Mouse (Mus musculus): Measurements from ENCODE around the gene Pde4c. TPM values are rescaled to one million over a fixed set of nuclear protein-coding genes. Genes with fewer than 3 reads are reported as not detected.

Gene Pde4c
- total and polyA plus RNA-seq, 3 experiments: 2.3 to 6.5 (median 4.7) TPM

- TF ChIP-seq RCOR1 (conservative IDR thresholded peaks at IDR 0.05; ENCODE audit: low read depth, low read length): no peak
- no peak for TF ChIP-seq ELF1 (IDR thresholded peaks at IDR 0.05; ENCODE audit: low read depth, low read length)
- TF ChIP-seq HCFC1 (IDR thresholded peaks at IDR 0.05; ENCODE audit: low read depth, low read length): no peak
- no peak for TF ChIP-seq SIN3A (IDR thresholded peaks at IDR 0.05; ENCODE audit: low read length)
- TF ChIP-seq PAX5 (IDR thresholded peaks at IDR 0.05; ENCODE audit: low read length): no peak
- no peak for TF ChIP-seq E2F4 (IDR thresholded peaks at IDR 0.05; ENCODE audit: insufficient replicate concordance, low read depth, low read length)
- TF ChIP-seq CHD1 (IDR thresholded peaks at IDR 0.05; ENCODE audit: low read depth, low read length): no peak
- TF ChIP-seq MAX (IDR thresholded peaks at IDR 0.05; ENCODE audit: low read length): no peak
- no peak for TF ChIP-seq JUND (conservative IDR thresholded peaks at IDR 0.05; ENCODE audit: low read depth, low read length)
- no peak for TF ChIP-seq ETS1 (conservative IDR thresholded peaks at IDR 0.05; ENCODE audit: low read depth, low read length)
- TF ChIP-seq MAZ (IDR thresholded peaks at IDR 0.05; ENCODE audit: low read depth, low read length): no peak
- TF ChIP-seq USF2 (conservative IDR thresholded peaks at IDR 0.05; ENCODE audit: low read depth, low read length): no peak
- TF ChIP-seq MEF2A (IDR thresholded peaks at IDR 0.05; ENCODE audit: borderline replicate concordance, low read depth, low read length): no peak
- TF ChIP-seq KAT2A (IDR thresholded peaks at IDR 0.05; ENCODE audit: insufficient replicate concordance, low read length): no peak
- no peak for TF ChIP-seq USF1 (IDR thresholded peaks at IDR 0.05; ENCODE audit: low read depth, low read length)
- dilution Hi-C loops (cut with MboI; ENCODE audit: extremely low pct_ligation_motif_present, extremely low pct_unique_long_range_greater_than_20kb, low sequenced_read_pairs) (no loop called here), in situ Hi-C loops (cut with MboI; ENCODE audit: low pct_ligation_motif_present, low pct_unique_long_range_greater_than_20kb, low sequenced_read_pairs) (no loop called here)
- Histone ChIP-seq H3K4me3 (replicated peaks in 1 of 3; ENCODE audit: low read depth in 2 of 3, low read length in 2 of 3, poor library complexity in 1 of 3) (no peak overlapping the region), H3K4me1 (ENCODE audit: control insufficient read depth in 1 of 2, insufficient read depth in 2 of 2) (peaks cover 9 to 32% of the 10 kb centered on the region in 2 experiments; a peak in 3 of 4 replicates), H3K9me3 (replicated peaks; ENCODE audit: low read length) (no peaks in the 10 kb centered on the region), H3K36me3 (replicated peaks in 1 of 2; ENCODE audit: control insufficient read depth in 1 of 2, insufficient read depth in 1 of 2, low read length in 1 of 2) (no peaks in the 10 kb centered on the region), H3K4me2 (ENCODE audit: insufficient read depth, low read depth, poor library complexity, severe bottlenecking) (no peak overlapping the region), H3K9ac (ENCODE audit: insufficient read depth, low read depth) (no peak overlapping the region), H3K27ac (ENCODE audit: insufficient read depth, low read depth) (no peak overlapping the region), H3K79me2 (replicated peaks; ENCODE audit: control insufficient read depth, extremely low read depth, insufficient read depth, poor library complexity, severe bottlenecking) (no peaks in the 10 kb centered on the region), H3K27me3 (replicated peaks) (peaks cover 3% of the 10 kb centered on the region)
- no peak for DNase-seq (ENCODE audit: extremely low read depth)
Observed at GRCm38 (mm10) chr8:70724216-70724615, 696 bp downstream of the Pde4c start.

GRCm38 (mm10) chr8:70725792-70726447 is 2.4 kb downstream of the Pde4c start:
- H3K4me3 ChIP-seq (replicated peaks in 1 of 3; ENCODE audit: low read depth in 2 of 3, low read length in 2 of 3, poor library complexity in 1 of 3): no peak overlapping the region
- no peak for TF ChIP-seq MAZ (IDR thresholded peaks at IDR 0.05; ENCODE audit: low read depth, low read length)
- no peak for TF ChIP-seq CHD1 (IDR thresholded peaks at IDR 0.05; ENCODE audit: low read depth, low read length)
- no peak for TF ChIP-seq RAD21 (IDR thresholded peaks at IDR 0.05; ENCODE audit: low read depth, low read length)
- no peak for TF ChIP-seq MAFK (IDR thresholded peaks at IDR 0.05; ENCODE audit: insufficient replicate concordance, low read length)
- no peak for TF ChIP-seq UBTF (IDR thresholded peaks at IDR 0.05; ENCODE audit: low read depth, low read length)
- no peak for TF ChIP-seq CTCF (conservative IDR thresholded peaks at IDR 0.05 in 1 of 2, IDR thresholded peaks at IDR 0.05 in 1 of 2; ENCODE audit: low read depth in 2 of 2, low read length in 2 of 2)
- H3K4me1 ChIP-seq (ENCODE audit: control insufficient read depth in 1 of 2, insufficient read depth in 2 of 2): peaks cover 18 to 29% of the 10 kb centered on the region in 2 experiments
- H3K9ac ChIP-seq (ENCODE audit: insufficient read depth, low read depth): no peak overlapping the region
- in situ Hi-C loops (cut with MboI; ENCODE audit: low pct_ligation_motif_present, low pct_unique_long_range_greater_than_20kb, low sequenced_read_pairs): no loop called here
- no peak overlapping the region for H3K4me2 ChIP-seq (ENCODE audit: insufficient read depth, low read depth, poor library complexity, severe bottlenecking)
- no peaks in the 10 kb centered on the region for H3K27me3 ChIP-seq (replicated peaks)
- no peak for DNase-seq (ENCODE audit: extremely low read depth)
- no peaks in the 10 kb centered on the region for H3K79me2 ChIP-seq (replicated peaks; ENCODE audit: control insufficient read depth, extremely low read depth, insufficient read depth, poor library complexity, severe bottlenecking)
- dilution Hi-C loops (cut with MboI; ENCODE audit: extremely low pct_ligation_motif_present, extremely low pct_unique_long_range_greater_than_20kb, low sequenced_read_pairs): no loop called here
- no peak overlapping the region for H3K27ac ChIP-seq (ENCODE audit: insufficient read depth, low read depth)
- no peaks in the 10 kb centered on the region for H3K36me3 ChIP-seq (replicated peaks in 1 of 2; ENCODE audit: control insufficient read depth in 1 of 2, insufficient read depth in 1 of 2, low read length in 1 of 2)
- no peaks in the 10 kb centered on the region for H3K9me3 ChIP-seq (replicated peaks; ENCODE audit: low read length)

Measured in CH12.LX (cell line).